Mouse (Mus musculus) myocyte (in vitro differentiated cells): ENCODE results near the gene Bmpr1a.

Experiments
- CEBPB ChIP-seq: IDR thresholded peaks from 2 replicates; pipeline ENCODE4 v1.6.1; 2011; ENCODE audit warnings: mild to moderate bottlenecking, moderate library complexity; ENCODE audit not compliant: poor library complexity, insufficient read depth, severe bottlenecking
- E2F4 ChIP-seq: IDR thresholded peaks from one replicate; pipeline ENCODE4 v1.6.1; 2011; ENCODE audit warnings: mild to moderate bottlenecking, control low read depth, moderate library complexity; ENCODE audit not compliant: insufficient read depth
- MAX ChIP-seq: IDR thresholded peaks from one replicate; pipeline ENCODE4 v1.6.1; 2011; ENCODE audit warnings: low read depth, mild to moderate bottlenecking, control low read depth
- MYOD1 ChIP-seq, 3 experiments: IDR thresholded peaks; one replicate each; pipeline ENCODE4 v1.6.1; 2011; ENCODE audit warnings: control low read depth in 2 of 3, low read depth in 2 of 3, mild to moderate bottlenecking in 2 of 3, moderate library complexity in 1 of 3; ENCODE audit not compliant: insufficient read length in 2 of 3, control insufficient read depth in 1 of 3
- MYOG ChIP-seq, 3 experiments: IDR thresholded peaks; one replicate each; pipeline ENCODE4 v1.6.1; 2011; ENCODE audit warnings: control low read depth in 2 of 3, low read depth in 2 of 3, mild to moderate bottlenecking in 2 of 3; ENCODE audit not compliant: insufficient read length in 2 of 3, control insufficient read depth in 1 of 3, insufficient read depth in 1 of 3
- POLR2A ChIP-seq: IDR thresholded peaks from one replicate; pipeline ENCODE4 v1.6.1; 2011; ENCODE audit warnings: low read depth, mild to moderate bottlenecking, control low read depth, moderate library complexity; ENCODE audit not compliant: insufficient read length
- POLR2AphosphoS2 ChIP-seq: IDR thresholded peaks from one replicate; pipeline ENCODE4 v1.6.1; 2011; ENCODE audit warnings: low read depth, control low read depth; ENCODE audit not compliant: insufficient read length
- SRF ChIP-seq: IDR thresholded peaks from one replicate; pipeline ENCODE4 v1.6.1; 2011; ENCODE audit warnings: low read depth; ENCODE audit not compliant: control insufficient read depth, insufficient read length
- TCF12 ChIP-seq: IDR thresholded peaks from one replicate; pipeline ENCODE4 v1.6.1; 2011; ENCODE audit warnings: mild to moderate bottlenecking, control low read depth; ENCODE audit not compliant: poor library complexity, insufficient read depth, severe bottlenecking
- USF1 ChIP-seq: IDR thresholded peaks from one replicate; pipeline ENCODE4 v1.6.1; 2011; ENCODE audit warnings: low read depth, mild to moderate bottlenecking, control low read depth, moderate library complexity

GRCm38 (mm10) chr14:34450451-34450850 lies 52.7 kb downstream of the Bmpr1a start:
- TF ChIP-seq CEBPB (no peak), POLR2A (no peak), USF1 (no peak), E2F4 (no peak), POLR2AphosphoS2 (no peak), MYOD1 (IDR thresholded peaks at IDR 0.05; ENCODE audit: control insufficient read depth in 1 of 3, insufficient read length in 2 of 3, low read depth in 2 of 3) (no peak), MYOG (IDR thresholded peaks at IDR 0.05; ENCODE audit: control insufficient read depth in 1 of 3, insufficient read depth in 1 of 3, insufficient read length in 2 of 3, low read depth in 2 of 3) (no peak), MAX (no peak), TCF12 (no peak), SRF (no peak)
